Mouse (Mus musculus) ES-Bruce4 (cell line): ENCODE results near the gene Stoml3.

Source experiments
- CTCF ChIP-seq: IDR thresholded peaks from one replicate; pipeline ENCODE4 v1.8.1; 2011; ENCODE audit warnings: low read depth, low read length
- POLR2A ChIP-seq: IDR thresholded peaks from one replicate; pipeline ENCODE4 v1.8.1; 2011; ENCODE audit warnings: low read length; ENCODE audit not compliant: insufficient read depth

GRCm38 (mm10) chr3:53530305-53530704, 41.9 kb downstream of the Stoml3 start:
- TF ChIP-seq CTCF (no peak), POLR2A (no peak)
